14 mouse cellular contexts compared by ENCODE assay signal in the genomic region with DNA sequence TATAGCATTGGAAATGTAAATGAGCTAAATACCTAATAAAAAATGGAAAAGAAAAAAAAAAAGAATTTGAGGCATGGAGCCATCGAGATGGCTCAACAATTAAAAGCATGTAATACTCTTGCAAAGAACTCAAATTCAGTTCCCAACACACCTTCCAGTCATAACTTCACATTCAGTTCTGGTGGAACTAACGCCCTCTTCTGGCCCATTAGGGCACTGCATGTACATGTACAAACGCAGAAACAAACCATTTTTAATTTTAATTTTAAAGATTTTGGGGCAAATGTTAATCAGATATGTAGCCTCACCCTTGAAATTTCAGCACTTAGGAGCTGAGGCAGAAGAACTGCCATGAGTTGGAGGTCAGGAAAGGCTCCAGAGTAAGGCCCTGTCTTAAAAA. TPM values are rescaled to one million over a fixed set of nuclear protein-coding genes. Genes with fewer than 3 reads are reported as not detected.
DNase-seq lines count a peak whose midpoint lies in the region; ATAC-seq and TF ChIP-seq lines count a peak whose summit lies in the region.
"Had no signal": no experiment of that assay in that cellular context is flagged by ENCODE, and none has a peak within 500 bp of the region (broad histone marks: within the 10 kb centered on the region; RNA-seq: fewer than 3 reads in every experiment).

No protein-coding gene starts in this region.

- DNase-seq in heart, adult 2 months: no peak
- no peak for DNase-seq in heart, adult 8-10 months (ENCODE audit: low spot score)
- no peak for DNase-seq in lung, embryonic 14.5 days
- no peak for DNase-seq in lung, adult 2 months
- DNase-seq in gastrocnemius, adult 8-10 months (ENCODE audit: low spot score in 2 of 2): no peak
- no peak for DNase-seq in forebrain, embryonic 14.5 days (ENCODE audit: low spot score)
- DNase-seq: heart, postnatal 14 days; kidney, adult 18-20 months; right cerebral cortex, postnatal 4 days had no signal

- H3K9ac ChIP-seq in heart, adult 2 months (ENCODE audit: low read depth, low read length): no peak overlapping the region
- H3K9ac ChIP-seq in lung, embryonic 14.5 days: no peak overlapping the region
- H3K9ac ChIP-seq in forebrain, embryonic 14.5 days (ENCODE audit: low read length): no peak overlapping the region
- H3K9ac ChIP-seq: embryonic facial prominence, embryonic 13.5 days; liver, embryonic 15.5 days had no signal

- H3K9me3 ChIP-seq in lung, embryonic 14.5 days (ENCODE audit: low read depth, low read length): no peaks in the 10 kb centered on the region
- no peaks in the 10 kb centered on the region for H3K9me3 ChIP-seq in E14TG2a.4 (ENCODE audit: low read length)
- no peaks in the 10 kb centered on the region for H3K9me3 ChIP-seq in forebrain, embryonic 14.5 days (replicated peaks; ENCODE audit: control insufficient read depth, low read length)
- H3K9me3 ChIP-seq: embryonic facial prominence, embryonic 13.5 days; liver, embryonic 15.5 days had no signal

- H3K4me3 ChIP-seq in heart, adult 2 months: no peak overlapping the region
- H3K4me3 ChIP-seq in lung, embryonic 14.5 days (ENCODE audit: low read depth, low read length): no peak overlapping the region
- no peak overlapping the region for H3K4me3 ChIP-seq in lung, adult 2 months (replicated peaks; ENCODE audit: extremely low read depth, low read depth, low read length)
- H3K4me3 ChIP-seq in E14TG2a.4 (replicated peaks; ENCODE audit: low read length): no peak overlapping the region
- no peak overlapping the region for H3K4me3 ChIP-seq in forebrain, embryonic 14.5 days (ENCODE audit: low read depth, low read length)
- H3K4me3 ChIP-seq: embryonic facial prominence, embryonic 13.5 days; liver, embryonic 15.5 days; myocyte had no signal

- no peak overlapping the region for H3K4me2 ChIP-seq in lung, embryonic 14.5 days
- H3K4me2 ChIP-seq in forebrain, embryonic 14.5 days (ENCODE audit: low read length): no peak overlapping the region
- H3K4me2 ChIP-seq: embryonic facial prominence, embryonic 13.5 days; liver, embryonic 15.5 days had no signal

- H3K27ac ChIP-seq in heart, adult 2 months: no peak overlapping the region
- no peak overlapping the region for H3K27ac ChIP-seq in lung, embryonic 14.5 days (ENCODE audit: low read depth)
- no peak overlapping the region for H3K27ac ChIP-seq in forebrain, embryonic 14.5 days (ENCODE audit: low read depth, low read length)
- H3K27ac ChIP-seq: embryonic facial prominence, embryonic 13.5 days; liver, embryonic 15.5 days had no signal

- no peaks in the 10 kb centered on the region for H3K36me3 ChIP-seq in heart, adult 2 months (ENCODE audit: control insufficient read depth, insufficient read depth, low read length)
- H3K36me3 ChIP-seq in lung, embryonic 14.5 days (ENCODE audit: insufficient read depth): no peaks in the 10 kb centered on the region
- no peaks in the 10 kb centered on the region for H3K36me3 ChIP-seq in E14TG2a.4 (ENCODE audit: insufficient read depth, low read length)
- H3K36me3 ChIP-seq in forebrain, embryonic 14.5 days (ENCODE audit: control insufficient read depth, insufficient read depth, low read length): no peaks in the 10 kb centered on the region
- H3K36me3 ChIP-seq: embryonic facial prominence, embryonic 13.5 days; liver, embryonic 15.5 days had no signal

- peak; percentile 58 for TF ChIP-seq CTCF in heart, adult 2 months (IDR thresholded peaks at IDR 0.05)
- peak; percentile 34 for TF ChIP-seq CTCF in lung, embryonic 14.5 days (IDR thresholded peaks at IDR 0.05; ENCODE audit: low read depth)
- TF ChIP-seq CTCF in lung, adult 2 months (IDR thresholded peaks at IDR 0.05; ENCODE audit: insufficient read depth, low read length): no peak
- peak; percentile 75 for TF ChIP-seq CTCF in E14TG2a.4 (conservative IDR thresholded peaks at IDR 0.05; ENCODE audit: low read length)

- H3K79me2 ChIP-seq in heart, adult 2 months (replicated peaks; ENCODE audit: control insufficient read depth, insufficient read depth, low read length): no peaks in the 10 kb centered on the region

- no peak for ATAC-seq in lung, embryonic 14.5 days (ENCODE audit: insufficient read depth)
- 0 out of 2 replicates have a peak, but pooled peaks have one; percentile 57 for ATAC-seq in megakaryocyte progenitor cell, adult 5-6 weeks (replicated peaks; ENCODE audit: poor library complexity)
- ATAC-seq in forebrain, embryonic 14.5 days: no peak

- H3K4me1 ChIP-seq in heart, adult 2 months (ENCODE audit: control insufficient read depth, insufficient read depth, low read length): no peaks in the 10 kb centered on the region
- H3K4me1 ChIP-seq in lung, embryonic 14.5 days (ENCODE audit: insufficient read depth): no peaks in the 10 kb centered on the region
- no peaks in the 10 kb centered on the region for H3K4me1 ChIP-seq in lung, adult 2 months (ENCODE audit: control insufficient read depth, insufficient read depth, low read length)
- H3K4me1 ChIP-seq in E14TG2a.4 (replicated peaks; ENCODE audit: low read depth, low read length): no peaks in the 10 kb centered on the region
- no peaks in the 10 kb centered on the region for H3K4me1 ChIP-seq in forebrain, embryonic 14.5 days (ENCODE audit: control insufficient read depth, insufficient read depth, low read length)
- H3K4me1 ChIP-seq: liver, embryonic 15.5 days had no signal

- 71% methylated on average over 3 of the region's 3 CpGs for WGBS in heart, adult 2 months
- 67% methylated on average over 3 of the region's 3 CpGs for WGBS in lung, embryonic 14.5 days
- 69% methylated on average over 3 of the region's 3 CpGs for WGBS in lung, adult 2 months
- WGBS in forebrain, embryonic 14.5 days: 74% methylated on average over 3 of the region's 3 CpGs

- no peaks in the 10 kb centered on the region for H3K27me3 ChIP-seq in heart, adult 2 months (ENCODE audit: control insufficient read depth, insufficient read depth, low read length)
- no peaks in the 10 kb centered on the region for H3K27me3 ChIP-seq in lung, embryonic 14.5 days (ENCODE audit: insufficient read depth, low read length)
- no peaks in the 10 kb centered on the region for H3K27me3 ChIP-seq in E14TG2a.4 (ENCODE audit: insufficient read depth, low read length)
- no peaks in the 10 kb centered on the region for H3K27me3 ChIP-seq in forebrain, embryonic 14.5 days (replicated peaks; ENCODE audit: control insufficient read depth, insufficient read depth, low read length)
- H3K27me3 ChIP-seq: embryonic facial prominence, embryonic 13.5 days; liver, embryonic 15.5 days had no signal

- TF ChIP-seq EP300 in heart, adult 2 months (IDR thresholded peaks at IDR 0.05; ENCODE audit: insufficient read depth, low read depth, low read length): no peak

- TF ChIP-seq POLR2A in heart, adult 2 months (IDR thresholded peaks at IDR 0.05; ENCODE audit: insufficient read depth, low read depth, low read length): no peak
- TF ChIP-seq POLR2A in lung, adult 2 months (IDR thresholded peaks at IDR 0.05; ENCODE audit: borderline replicate concordance, extremely low read depth, low read depth, low read length): no peak

- intact Hi-C loops in heart, adult 2 months (cut with DNase I): no loop called here

RNA-seq across cellular contexts. Expression of a gene that starts 32.3 kb away (rescaled TPM):
- total RNA-seq in heart, adult 2 months (2021): 10 to 100 TPM; 10.2 to 10.7 TPM
- 10.2 and 14.8 TPM in 2 replicates for polyA plus RNA-seq in heart, adult 2 months (2012; rRNA removed)
- 10 to 100 TPM in 1 of 4 experiments, 1 to 10 TPM in 3; 6.9 to 13.4 (median 8.3) TPM for total RNA-seq in heart, adult 8-10 months (2022)
- polyA plus RNA-seq in lung, embryonic 14.5 days (2014; fragmentation: Nextera tagmentation; extraction: Ambion mirVana): 18.3 and 22.2 TPM in 2 replicates
- polyA plus RNA-seq in lung, adult 2 months (2012; rRNA removed): 39.0 and 67.3 TPM in 2 replicates
- 106 and 110 TPM in 2 replicates for total RNA-seq in megakaryocyte progenitor cell, adult 5-6 weeks (2015)
- 69.3 and 69.8 TPM in 2 replicates for total RNA-seq in megakaryocyte progenitor cell, adult 5-6 weeks (2017)
- total RNA-seq in gastrocnemius, adult 8-10 months (2022): 1 to 10 TPM; 4.0 to 6.9 (median 5.7) TPM
- 18.9 and 24.4 TPM in 2 replicates for polyA plus RNA-seq in forebrain, embryonic 14.5 days (2014; fragmentation: Nextera tagmentation; extraction: Ambion mirVana)

Comparison
In these comparisons a context has a peak if more than half of its experiments do, and no peak if none do; other contexts are left out.
1. RNA of a gene that starts 32.3 kb away (total RNA-seq): 69.3 to 110 TPM in megakaryocyte progenitor cell, adult 5-6 weeks; 10.2 to 10.7 TPM in heart, adult 2 months, 6.9 to 13.4 TPM in heart, adult 8-10 months and 4.0 to 6.9 TPM in gastrocnemius, adult 8-10 months; every median in the first group is over 4 times any median in the second.